Mouse (Mus musculus): ENCODE measurements around the gene Tcte2.

Gene Tcte2

GRCm38 (mm10) chr17:13717428-13717827, 44.2 kb downstream of the Tcte2 start:
- peak; percentile 85 for DNase-seq (ENCODE audit: low read depth)

GRCm38 (mm10) chr17:13716336-13716735, 45.3 kb downstream of the Tcte2 start:
- DNase-seq (ENCODE audit: low read depth): no peak

- peak; percentile 63 for DNase-seq (ENCODE audit: low read depth)
Measured at GRCm38 (mm10) chr17:13715511-13715910, 46.1 kb downstream of the Tcte2 start.

GRCm38 (mm10) chr17:13714654-13715053, 47.0 kb downstream of the Tcte2 start:
- DNase-seq (ENCODE audit: low read depth): peak; percentile 17

GRCm38 (mm10) chr17:13714128-13714527, 47.5 kb downstream of the Tcte2 start:
- no peak for DNase-seq (ENCODE audit: low read depth)

GRCm38 (mm10) chr17:13712518-13712917, 49.1 kb downstream of the Tcte2 start:
- no peak for DNase-seq (ENCODE audit: low read depth)

- no peak for DNase-seq (ENCODE audit: low read depth)
Measured at GRCm38 (mm10) chr17:13712116-13712515, 49.5 kb downstream of the Tcte2 start.

GRCm38 (mm10) chr17:13711173-13711572, 50.5 kb downstream of the Tcte2 start:
- DNase-seq (ENCODE audit: low read depth): no peak

- peak; percentile 17 for DNase-seq (ENCODE audit: low read depth)
Measured at GRCm38 (mm10) chr17:13705481-13705921, 56.1 kb downstream of the Tcte2 start.

GRCm38 (mm10) chr17:13703611-13704320, 57.9 kb downstream of the Tcte2 start:
- DNase-seq (ENCODE audit: low read depth): no peak

- DNase-seq (ENCODE audit: low read depth): peak; percentile 86
Measured at GRCm38 (mm10) chr17:13700131-13701016, 61.3 kb downstream of the Tcte2 start.

GRCm38 (mm10) chr17:13699716-13700115, 61.9 kb downstream of the Tcte2 start:
- DNase-seq (ENCODE audit: low read depth): no peak

GRCm38 (mm10) chr17:13698194-13698593, 63.4 kb downstream of the Tcte2 start:
- DNase-seq (ENCODE audit: low read depth): no peak

GRCm38 (mm10) chr17:13697646-13698045, 64.0 kb downstream of the Tcte2 start:
- peak; percentile 58 for DNase-seq (ENCODE audit: low read depth)

GRCm38 (mm10) chr17:13695881-13696280, 65.7 kb downstream of the Tcte2 start:
- DNase-seq (ENCODE audit: low read depth): no peak

GRCm38 (mm10) chr17:13695211-13695610, 66.4 kb downstream of the Tcte2 start:
- no peak for DNase-seq (ENCODE audit: low read depth)

GRCm38 (mm10) chr17:13694181-13694580, 67.4 kb downstream of the Tcte2 start:
- DNase-seq (ENCODE audit: low read depth): peak; percentile 88

GRCm38 (mm10) chr17:13687656-13688055, 74.0 kb downstream of the Tcte2 start:
- DNase-seq (ENCODE audit: low read depth): peak; percentile 65

- DNase-seq (ENCODE audit: low read depth): no peak
Measured at GRCm38 (mm10) chr17:13687086-13687485, 74.5 kb downstream of the Tcte2 start.

GRCm38 (mm10) chr17:13685621-13686020, 76.0 kb downstream of the Tcte2 start:
- peak; percentile 79 for DNase-seq (ENCODE audit: low read depth)

GRCm38 (mm10) chr17:13684256-13684655, 77.4 kb downstream of the Tcte2 start:
- DNase-seq (ENCODE audit: low read depth): no peak

GRCm38 (mm10) chr17:13683411-13684174, 78.0 kb downstream of the Tcte2 start:
- DNase-seq (ENCODE audit: low read depth): peak; percentile 94
